Mouse (Mus musculus) right cerebral cortex, postnatal 36 days (tissue): Measurements from ENCODE around the gene Creb5.

Source experiments
- DNase-seq, 2 experiments: peaks; one replicate each; pipeline ENCODE4 v3.0.0; 2022; ENCODE audit warnings: low spot score in 2 of 2, mixed read lengths in 1 of 2

The Creb5 gene

DNA sequence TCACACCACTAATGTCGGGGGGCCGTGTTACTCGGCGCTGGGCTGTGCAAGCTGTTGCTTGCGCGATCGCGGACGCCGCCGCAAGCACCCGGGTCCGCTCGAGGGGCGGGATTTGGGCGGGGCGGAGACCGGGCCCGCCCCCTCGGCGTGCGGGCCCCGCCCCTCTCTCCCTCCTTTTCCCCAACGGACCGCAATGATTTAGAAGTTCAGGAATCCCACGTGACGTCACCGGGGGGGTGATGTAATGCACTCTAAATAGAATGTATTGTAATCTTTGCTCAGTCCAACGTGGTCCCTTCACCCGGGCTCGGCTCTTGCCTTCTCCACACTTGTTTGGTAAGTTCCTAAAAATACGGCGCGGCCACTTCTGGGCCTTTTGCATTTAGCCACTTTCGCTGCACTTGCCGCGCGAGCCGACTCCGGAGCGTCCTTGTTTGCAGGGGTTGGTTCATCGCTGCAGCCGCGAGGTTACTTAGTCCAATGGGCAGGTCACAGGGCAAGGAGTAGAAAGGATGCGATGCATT is at the start of gene Creb5:
Gene Creb5, plus strand, starts transcription at position 233 of the 524 bp plus-strand sequence.
- peak; percentile 43 to 63 for DNase-seq

GRCm38 (mm10) chr6:53259841-53260240 is 27.2 kb upstream of the Creb5 start:
- DNase-seq, result no peak

DNA sequence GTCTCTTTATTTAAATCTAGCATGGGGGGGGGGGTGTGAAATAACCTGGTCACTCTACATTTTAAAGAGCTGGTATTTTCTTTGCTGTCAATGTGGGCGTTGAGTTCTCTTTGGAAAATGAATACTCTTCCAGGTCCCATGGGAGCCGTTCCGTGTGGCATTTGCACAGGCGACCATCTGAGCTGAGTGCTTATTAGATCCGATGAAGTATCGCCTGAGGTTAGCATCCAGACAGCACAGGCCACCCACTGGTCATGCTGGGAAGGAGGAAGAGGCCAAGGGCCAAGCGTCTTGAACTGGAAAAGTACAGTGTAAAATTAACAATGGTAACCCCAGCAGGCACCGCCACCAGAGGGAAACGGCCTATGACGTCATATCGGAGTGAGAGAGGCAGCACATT is 24.7 kb upstream of the Creb5 start:
- DNase-seq, result no peak

GRCm38 (mm10) chr6:53267036-53267435 is 20.0 kb upstream of the Creb5 start:
- no peak for DNase-seq

DNA sequence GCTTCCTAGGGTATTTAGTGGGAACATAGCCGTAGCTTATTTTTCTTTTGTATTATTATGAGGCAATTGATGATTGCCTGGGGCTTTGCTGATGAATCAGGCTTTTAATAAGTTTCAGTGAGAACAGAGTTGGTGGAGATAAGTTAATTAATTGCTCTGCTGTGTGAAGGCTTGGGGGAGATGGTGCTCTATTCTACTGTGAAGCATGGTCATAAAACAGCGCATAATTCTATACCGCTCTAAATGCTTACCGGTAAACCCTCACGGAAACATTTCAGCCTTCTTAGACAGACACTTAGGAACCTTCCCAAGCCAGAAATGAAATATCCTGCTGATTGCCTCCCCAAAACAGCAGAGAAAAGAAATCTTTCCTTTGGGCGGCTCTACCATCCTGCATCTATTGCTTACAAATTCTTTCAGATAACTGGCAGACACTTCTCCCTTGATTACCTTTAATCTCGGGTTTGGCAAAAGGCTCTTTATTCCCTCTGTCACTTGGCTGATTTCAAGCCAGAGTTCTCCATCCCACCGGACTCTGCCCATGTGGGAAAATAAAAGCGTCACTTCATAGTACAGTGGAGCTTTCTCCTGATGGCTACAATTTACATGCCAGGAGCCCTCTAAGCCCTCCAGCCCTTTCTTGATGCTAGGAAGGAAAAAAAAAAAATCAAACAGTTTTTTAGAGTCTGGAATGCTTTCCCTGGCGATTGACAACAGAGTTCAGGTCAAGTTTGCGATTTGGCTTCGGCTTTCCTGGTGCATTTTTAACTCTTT is 19.2 kb upstream of the Creb5 start:
- DNase-seq, result no peak

- DNase-seq, result no peak
Measured at GRCm38 (mm10) chr6:53271216-53271615, 15.9 kb upstream of the Creb5 start.

DNA sequence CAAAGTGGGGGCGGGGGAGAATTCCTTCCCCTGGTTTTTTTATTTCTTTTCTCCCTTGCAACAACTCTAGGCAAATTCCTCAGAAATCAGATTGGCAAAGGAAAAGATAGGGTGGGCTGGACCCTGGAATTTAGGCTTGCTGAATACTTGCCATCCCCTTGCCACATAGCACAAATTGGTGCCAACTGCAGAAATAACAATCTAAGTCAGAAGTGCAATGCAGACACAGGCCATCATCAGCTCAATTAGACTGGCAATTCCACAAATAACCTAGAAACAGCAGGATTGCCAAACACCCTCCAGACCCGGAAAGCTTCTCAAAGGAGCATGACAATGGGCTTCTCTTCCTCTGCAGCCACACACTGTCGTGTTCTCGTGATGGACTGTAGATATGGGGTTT is 15.4 kb upstream of the Creb5 start:
- no peak for DNase-seq

DNA sequence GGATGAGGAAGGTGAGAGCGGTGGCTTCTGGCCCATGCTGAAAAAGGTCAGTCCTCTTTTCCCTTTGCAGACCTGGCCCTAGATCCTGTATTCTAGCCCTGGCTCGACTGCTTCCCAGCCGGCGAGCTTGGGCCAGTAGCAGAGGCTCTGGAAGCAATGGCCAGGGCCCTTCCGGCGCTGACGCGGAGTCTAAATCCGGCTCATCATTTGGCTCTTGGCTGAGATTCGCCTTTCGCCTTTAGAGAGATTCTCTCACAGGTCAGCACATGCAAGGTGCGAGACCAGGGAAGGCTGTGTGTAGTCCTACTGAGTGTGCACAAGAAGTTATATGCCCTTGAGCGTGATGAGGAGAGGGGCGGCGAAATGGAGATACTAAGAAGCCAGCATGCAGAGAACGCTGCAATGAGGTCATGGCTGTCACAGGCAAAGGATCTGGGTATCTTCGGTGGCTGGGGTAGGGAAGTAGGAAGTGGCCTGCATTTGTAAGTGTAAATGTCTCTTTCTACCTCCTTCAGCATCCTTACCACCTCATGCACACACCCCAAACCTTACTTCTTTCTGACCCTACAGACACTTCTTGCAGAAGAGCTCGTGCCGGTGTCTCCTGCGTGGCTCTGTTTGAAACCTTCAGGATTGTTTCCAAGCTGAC is 557 bp upstream of the Creb5 start:
- DNase-seq, result no peak

DNA sequence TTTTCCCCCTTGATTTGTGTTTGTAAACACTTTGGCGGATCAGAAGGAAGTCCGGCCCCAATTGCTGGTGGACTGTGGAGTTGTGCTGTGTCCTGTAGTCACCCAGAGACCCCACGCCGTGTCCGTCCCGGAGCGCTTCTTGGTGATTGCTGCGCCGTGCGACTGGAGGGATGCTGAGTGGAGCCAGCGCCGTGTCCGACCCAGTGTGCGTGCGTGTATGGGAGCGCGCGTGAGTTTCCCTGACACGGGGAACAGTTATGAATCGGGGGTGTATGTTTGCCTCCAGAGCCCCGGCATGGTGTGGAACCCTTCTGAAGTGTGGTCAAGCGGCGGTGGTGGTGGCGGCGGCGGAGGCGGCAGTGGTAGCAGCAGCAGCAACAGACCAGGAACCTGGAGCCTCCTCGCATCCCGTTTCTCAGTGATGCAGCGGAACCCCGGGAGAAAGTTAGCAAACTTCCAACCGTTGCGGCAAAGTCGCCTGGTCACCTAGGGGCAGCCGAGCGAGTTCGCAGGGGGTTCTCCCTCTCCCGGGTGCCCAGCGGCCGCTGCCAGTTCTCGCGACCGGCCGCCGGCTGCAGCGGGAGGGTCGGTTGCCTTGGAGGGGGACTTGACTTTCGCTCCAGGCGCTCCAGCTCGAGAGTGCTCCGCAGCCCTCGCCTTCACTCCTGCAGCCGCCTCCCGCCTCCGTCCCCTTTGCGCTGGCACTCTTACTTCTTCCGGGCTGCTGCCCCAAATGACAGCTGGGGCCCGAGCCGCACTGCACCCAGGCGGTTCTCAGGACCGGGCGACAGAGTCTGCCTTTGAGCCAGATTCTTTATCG is 702 bp downstream of the Creb5 start:
- no peak for DNase-seq

DNA sequence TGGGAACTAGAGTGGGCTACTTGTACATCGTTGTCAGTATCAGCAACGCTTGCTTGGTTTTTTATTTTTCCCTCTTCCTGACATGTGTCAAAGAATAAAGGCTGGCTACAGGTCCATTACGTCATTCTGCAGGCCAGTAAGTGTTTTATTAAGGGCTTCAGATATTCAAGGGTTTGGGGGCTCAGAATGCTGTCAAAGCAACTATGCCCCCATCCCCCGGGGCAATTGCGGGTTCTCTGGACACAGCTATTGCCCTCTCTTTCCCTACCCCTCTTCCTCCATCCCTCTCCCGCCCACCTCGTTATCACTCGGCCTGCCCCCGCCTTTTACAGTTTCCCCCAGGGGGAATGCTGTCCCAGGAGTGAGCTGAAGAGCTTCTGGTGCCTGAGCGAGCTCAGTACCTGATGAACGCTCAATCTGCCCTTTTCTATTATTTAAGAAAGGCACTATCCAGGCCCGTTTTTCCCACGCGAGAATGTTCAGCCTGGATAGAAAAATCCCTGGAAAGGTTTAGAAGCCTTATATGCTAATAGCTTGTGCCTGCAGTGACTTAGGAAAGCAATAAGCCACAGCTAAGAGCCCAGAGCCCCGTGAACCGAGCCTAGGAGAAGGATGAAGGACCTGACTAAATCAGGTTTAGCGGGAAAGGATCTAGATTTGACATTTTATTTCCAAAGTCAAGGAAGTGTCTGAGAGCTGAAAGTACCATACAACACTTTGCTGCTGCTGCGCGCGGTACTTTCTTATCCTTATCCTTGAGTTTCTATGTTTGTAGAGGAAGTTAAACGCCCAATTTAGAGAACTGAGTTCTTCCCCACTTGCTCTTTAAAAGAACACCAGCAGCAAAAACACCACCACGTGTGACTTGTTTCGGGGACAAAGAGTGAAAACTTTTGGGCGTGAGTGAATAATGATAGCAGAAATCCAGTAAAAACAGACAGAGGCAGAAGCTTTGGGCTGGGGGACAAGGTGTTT is 1.8 kb downstream of the Creb5 start:
- DNase-seq, result no peak

DNA sequence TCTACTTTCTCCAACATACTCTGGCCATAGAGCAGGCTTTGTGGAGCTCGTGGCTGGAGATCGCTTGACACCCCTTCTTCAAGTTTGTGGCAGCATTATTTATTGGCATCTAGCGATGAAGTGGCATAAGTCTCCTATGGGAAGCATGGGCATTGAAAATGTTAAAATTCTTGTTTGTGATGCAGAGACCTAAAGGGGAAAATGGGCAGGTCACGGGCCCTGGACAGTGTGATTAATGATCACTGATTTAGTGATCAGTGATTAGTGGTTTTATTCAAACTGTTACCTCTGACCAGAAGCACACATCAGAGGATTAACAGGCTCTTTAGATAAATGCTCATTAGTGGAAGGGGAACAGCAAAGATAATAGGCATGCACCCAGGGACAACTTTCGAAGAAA is 2.6 kb downstream of the Creb5 start:
- DNase-seq, result no peak

GRCm38 (mm10) chr6:53290215-53290990 is 3.3 kb downstream of the Creb5 start:
- no peak for DNase-seq

- no peak for DNase-seq
Measured at GRCm38 (mm10) chr6:53292931-53293330, 5.9 kb downstream of the Creb5 start.

GRCm38 (mm10) chr6:53297851-53298250 is 10.8 kb downstream of the Creb5 start:
- DNase-seq, result no peak

DNA sequence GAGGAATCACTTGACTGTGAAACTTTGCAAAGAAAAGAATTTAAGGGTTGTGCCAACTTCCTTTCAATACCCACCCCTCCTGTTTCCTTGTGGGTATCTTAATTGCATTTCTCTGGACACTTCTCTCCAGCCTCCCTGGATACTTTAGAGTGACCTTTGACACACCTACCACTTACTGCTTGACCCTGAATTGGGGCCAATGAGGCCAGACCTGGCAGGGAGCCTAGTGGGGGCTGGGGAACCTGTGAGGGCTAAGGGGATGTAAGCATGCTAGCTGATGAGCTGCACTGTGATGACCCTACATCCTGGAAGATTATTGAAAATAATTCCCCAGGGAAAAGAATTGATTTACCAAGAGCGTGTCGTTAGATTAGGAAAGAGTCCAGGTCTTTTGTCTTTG is 17.1 kb downstream of the Creb5 start:
- no peak for DNase-seq

DNA sequence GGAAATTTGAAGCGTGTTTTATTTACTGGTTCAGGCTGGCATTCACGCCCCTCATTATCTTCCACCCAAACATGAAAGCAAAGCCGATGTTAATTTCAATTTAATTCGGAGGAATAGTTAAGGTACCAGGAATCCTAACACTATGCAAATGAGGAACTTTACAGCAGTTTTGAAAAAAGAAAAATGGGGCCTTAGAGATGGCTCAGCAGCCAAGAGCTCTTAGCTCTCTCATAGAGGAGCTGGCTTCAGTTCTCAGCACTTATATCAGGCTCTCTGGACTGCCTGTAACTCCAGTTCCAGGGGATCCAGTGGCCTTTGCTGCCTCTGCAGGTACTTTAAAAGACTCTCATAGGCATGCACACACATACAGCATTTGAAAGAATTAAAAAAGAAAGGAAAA is 19.1 kb downstream of the Creb5 start:
- no peak for DNase-seq

DNA sequence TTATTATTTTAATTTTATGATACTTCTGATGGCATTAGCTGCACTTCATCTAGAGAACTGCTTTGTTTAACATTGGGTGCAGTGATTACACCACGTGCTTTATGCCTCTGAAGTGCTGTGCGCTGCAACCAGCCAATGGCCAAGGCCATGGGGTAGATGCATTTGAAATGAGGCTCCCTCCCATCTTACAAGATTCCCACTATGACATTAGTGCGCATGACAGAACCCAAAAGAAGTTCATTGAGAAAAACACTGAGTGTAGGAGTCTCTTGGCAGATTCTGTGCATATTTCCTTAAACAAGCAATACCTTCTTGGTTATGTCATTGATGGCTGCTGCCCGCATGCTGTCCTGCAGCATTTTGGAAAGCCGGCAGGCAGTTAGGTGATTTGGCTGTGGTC is 19.6 kb downstream of the Creb5 start:
- DNase-seq, result no peak

DNA sequence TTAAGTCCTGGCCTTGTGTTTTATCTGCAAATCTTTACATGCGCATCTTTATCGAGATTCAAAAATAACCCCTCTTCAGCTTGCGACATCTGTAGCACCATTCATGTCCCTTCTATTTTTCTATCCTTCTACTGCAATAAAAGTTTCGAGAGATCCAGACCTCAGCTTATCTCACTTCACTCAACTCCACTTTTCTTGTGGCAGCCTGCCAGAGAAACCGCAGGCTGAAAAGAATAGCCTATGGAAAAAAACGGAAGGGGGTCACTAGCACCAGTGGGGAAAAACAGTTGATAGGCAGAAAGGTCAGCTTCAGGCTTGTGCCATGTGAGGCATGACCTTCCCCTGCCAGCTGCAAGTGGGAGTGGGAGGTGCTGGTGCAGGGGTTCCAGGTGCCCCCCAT is 21.6 kb downstream of the Creb5 start:
- no peak for DNase-seq

GRCm38 (mm10) chr6:53313604-53314003 is 26.5 kb downstream of the Creb5 start:
- no peak for DNase-seq

GRCm38 (mm10) chr6:53314126-53314525 is 27.1 kb downstream of the Creb5 start:
- DNase-seq, result no peak
